Mouse (Mus musculus) embryonic facial prominence, embryonic 10.5 days (tissue): ENCODE measurements around the gene 4921504E06Rik. TPM values are rescaled to one million over a fixed set of nuclear protein-coding genes. Genes with fewer than 3 reads are reported as not detected.
A peak's percentile ranks its signal among the peaks of the same experiment; 100 is the strongest.

ENCODE experiments used
- DNase-seq: peaks from one replicate; pipeline ENCODE4 v3.0.0-alpha.2; 2017; ENCODE audit warnings: low spot score
- H3K27ac ChIP-seq: fragments of 300-500 bp; sonication (generic); replicated peaks from 2 replicates; pipeline ENCODE4 v1.5.1; 2016; ENCODE audit warnings: mild to moderate bottlenecking
- H3K27me3 ChIP-seq: fragments of 300-500 bp; sonication (generic); replicated peaks from 2 replicates; pipeline ENCODE4 v1.6.1; 2016; ENCODE audit warnings: low read depth, mild to moderate bottlenecking; ENCODE audit not compliant: poor library complexity, severe bottlenecking
- H3K36me3 ChIP-seq: fragments of 300-500 bp; sonication (generic); replicated peaks from 2 replicates; pipeline ENCODE4 v1.6.1; 2016; ENCODE audit warnings: mild to moderate bottlenecking, moderate library complexity
- H3K4me1 ChIP-seq: fragments of 300-500 bp; sonication (generic); 2 replicates; pipeline ENCODE4 v1.6.1; 2016
- H3K4me3 ChIP-seq: fragments of 300-500 bp; sonication (generic); 2 replicates; pipeline ENCODE4 v1.5.1; 2016; ENCODE audit warnings: mild to moderate bottlenecking, moderate library complexity
- H3K9me3 ChIP-seq: fragments of 300-500 bp; sonication (generic); 2 replicates; pipeline ENCODE4 v1.6.1; 2016; ENCODE audit warnings: mild to moderate bottlenecking
- WGBS: fragments of 180-500 bp; shearing (Covaris S2); methylation state at CpG from one replicate; pipeline ENCODE4 v1.1.7; 2016; 5-methylcytosine and 5-hydroxymethylcytosine counted together
- polyA plus RNA-seq: library from polyadenylated mRNA; unstranded; fragments of >200 nt; fragmentation: Nextera tagmentation; extraction: Ambion mirVana; gene quantifications from 2 replicates; pipeline ENCODE4 v1.2.1, GENCODE M21; 2016

Gene 4921504E06Rik
- polyA plus RNA-seq = not detected in 2 replicates

- peak; percentile 93 for DNase-seq
- peak within 1 kb of the TSS; percentile 84 for H3K27ac ChIP-seq
- peaks cover 19% of the 10 kb centered on the region for H3K27me3 ChIP-seq
- under 1% methylated on average over 27 of the region's 27 CpGs for WGBS
- H3K4me3 ChIP-seq = peak within 1 kb of the TSS; percentile 60
- H3K9me3 ChIP-seq = no peaks in the 10 kb centered on the region
- peaks cover 15% of the 10 kb centered on the region for H3K4me1 ChIP-seq
- no peaks in the 10 kb centered on the region for H3K36me3 ChIP-seq
These were observed at the start of gene 4921504E06Rik for GRCm38 (mm10) chr2:19553821-19554592. Gene 4921504E06Rik (minus strand): TSS chr2:19553914.

DNA sequence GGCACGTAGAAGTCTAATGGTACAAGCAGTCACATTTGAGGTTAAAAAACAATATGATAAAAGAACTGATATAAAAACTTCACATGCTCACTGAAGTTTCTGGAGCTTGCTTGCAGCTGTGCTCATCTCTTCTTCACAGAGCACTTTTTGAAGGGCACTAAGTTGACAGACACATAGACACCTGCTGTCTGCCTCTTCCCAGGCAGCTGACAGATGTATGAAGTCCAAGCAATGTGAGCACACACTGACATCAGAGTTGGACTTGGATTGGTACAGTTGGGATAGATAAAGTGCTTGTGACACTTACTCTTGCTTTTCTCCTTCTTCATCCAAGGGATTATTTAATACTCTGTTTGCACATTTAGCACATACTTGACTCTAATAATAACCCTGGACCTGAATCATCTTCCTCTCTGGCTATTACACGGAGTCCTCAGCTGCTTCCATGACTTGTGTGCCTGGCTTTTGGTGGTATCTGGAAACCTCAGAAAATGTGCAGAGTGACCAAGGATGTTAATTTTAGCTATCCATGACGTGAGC, 47.7 kb upstream of the 4921504E06Rik start:
- Histone ChIP-seq H3K4me3 (no peak overlapping the region), H3K9me3 (no peaks in the 10 kb centered on the region), H3K27ac (no peak overlapping the region), H3K27me3 (no peaks in the 10 kb centered on the region), H3K36me3 (no peaks in the 10 kb centered on the region), H3K4me1 (no peaks in the 10 kb centered on the region)
- 86% methylated on average over 3 of the region's 3 CpGs for WGBS
- DNase-seq = no peak

DNA sequence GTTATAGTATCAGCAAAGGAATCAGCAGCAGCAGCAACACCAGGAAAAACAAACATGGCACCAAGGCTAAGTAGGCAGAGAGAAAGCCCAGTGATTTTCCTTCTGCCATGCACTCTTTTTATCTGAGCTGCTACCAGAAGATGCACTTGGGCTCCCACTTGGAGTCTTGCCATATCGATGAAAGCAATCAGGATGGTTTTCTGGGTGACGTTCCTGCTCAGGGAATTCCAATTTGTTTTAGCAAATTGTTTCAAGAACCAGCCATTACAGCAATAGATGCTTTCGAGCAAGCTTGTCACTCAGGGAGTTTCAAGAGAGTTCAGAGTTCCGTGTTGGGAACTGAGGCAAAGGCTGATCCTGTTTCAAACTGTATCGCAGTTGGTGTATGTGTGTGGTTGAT, 47.1 kb upstream of the 4921504E06Rik start:
- Histone ChIP-seq H3K9me3 (no peaks in the 10 kb centered on the region), H3K4me1 (no peaks in the 10 kb centered on the region), H3K27me3 (no peaks in the 10 kb centered on the region), H3K4me3 (no peak overlapping the region), H3K27ac (no peak overlapping the region), H3K36me3 (no peaks in the 10 kb centered on the region)
- no peak for DNase-seq
- WGBS = 83% methylated on average over 5 of the region's 5 CpGs

DNA sequence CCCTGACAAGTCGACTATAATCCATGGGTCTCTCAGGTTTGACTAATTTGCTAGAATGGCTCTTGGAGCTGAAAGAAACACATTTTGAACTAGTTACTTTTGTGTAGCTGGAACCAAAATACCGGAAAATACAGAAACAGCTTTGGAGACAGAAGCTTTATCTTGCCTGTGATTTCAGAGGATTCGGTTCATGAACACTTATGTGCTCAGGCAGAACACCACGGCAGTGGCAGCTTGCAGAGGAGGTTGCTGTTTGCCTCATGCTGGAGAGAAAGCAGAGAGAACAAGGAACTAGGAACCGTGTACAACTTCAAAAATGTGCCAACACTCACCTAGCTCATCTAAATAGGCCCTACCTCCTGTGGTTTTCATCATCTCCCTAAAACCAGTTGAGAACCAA, 46.1 kb upstream of the 4921504E06Rik start:
- no peaks in the 10 kb centered on the region for H3K4me1 ChIP-seq
- DNase-seq = no peak
- no peak overlapping the region for H3K27ac ChIP-seq

GRCm38 (mm10) chr2:19596988-19597387, 43.3 kb upstream of the 4921504E06Rik start:
- Histone ChIP-seq H3K9me3 (no peaks in the 10 kb centered on the region), H3K4me1 (no peaks in the 10 kb centered on the region), H3K27me3 (no peaks in the 10 kb centered on the region), H3K4me3 (no peak overlapping the region), H3K36me3 (no peaks in the 10 kb centered on the region), H3K27ac (no peak overlapping the region)
- DNase-seq = no peak

More for the DNA sequence above, 46.1 kb upstream of the 4921504E06Rik start:
- Histone ChIP-seq H3K27me3 (no peaks in the 10 kb centered on the region), H3K4me3 (no peak overlapping the region), H3K36me3 (no peaks in the 10 kb centered on the region), H3K9me3 (no peaks in the 10 kb centered on the region)
- WGBS = 84% methylated on average over 5 of the region's 5 CpGs

DNA sequence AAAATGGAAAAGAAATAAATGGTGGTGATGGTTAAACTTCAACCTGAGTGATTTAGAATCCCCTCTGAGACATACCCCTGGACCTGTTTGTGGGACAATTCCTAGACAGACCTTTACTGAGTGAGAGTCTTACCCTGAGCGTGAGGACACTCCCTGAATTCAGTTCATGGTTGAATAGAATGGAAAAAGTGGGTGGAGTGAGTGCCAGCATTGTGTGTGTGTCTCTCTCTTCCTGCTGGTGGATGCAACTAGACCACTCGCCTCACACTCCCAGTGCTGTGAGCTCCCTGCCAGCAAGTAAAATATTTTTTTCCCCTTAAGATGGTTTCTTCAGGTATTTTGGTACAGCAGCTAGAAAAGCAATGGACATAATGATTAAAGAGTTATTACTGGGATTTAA, 42.7 kb upstream of the 4921504E06Rik start:
- H3K4me1 ChIP-seq = no peaks in the 10 kb centered on the region
- no peak overlapping the region for H3K27ac ChIP-seq
- 69% methylated on average over 2 of the region's 2 CpGs for WGBS
- no peak overlapping the region for H3K4me3 ChIP-seq
- H3K9me3 ChIP-seq = no peaks in the 10 kb centered on the region
- DNase-seq = no peak
- H3K27me3 ChIP-seq = no peaks in the 10 kb centered on the region
- no peaks in the 10 kb centered on the region for H3K36me3 ChIP-seq

DNA sequence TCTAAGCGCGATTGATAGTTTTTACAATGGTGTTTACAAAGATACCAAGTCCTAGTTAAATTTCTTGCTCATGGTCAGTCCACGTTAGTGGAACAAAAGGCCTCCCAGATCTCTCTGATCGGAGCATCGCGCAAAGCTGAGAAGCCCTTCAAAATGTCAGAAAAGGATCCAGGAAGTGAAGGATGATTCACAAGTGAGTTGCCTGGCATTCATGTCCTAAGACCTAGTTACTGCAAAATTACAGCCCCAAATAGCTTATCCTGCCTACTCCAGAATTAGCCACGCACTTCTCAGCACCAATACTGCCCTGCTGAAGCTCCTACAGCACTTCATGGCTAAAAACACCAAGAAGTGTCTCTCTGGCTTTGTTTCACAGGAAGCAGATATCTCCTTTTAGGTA, 41.1 kb upstream of the 4921504E06Rik start:
- no peaks in the 10 kb centered on the region for H3K36me3 ChIP-seq
- H3K9me3 ChIP-seq = no peaks in the 10 kb centered on the region
- DNase-seq = no peak
- no peak overlapping the region for H3K27ac ChIP-seq
- H3K4me3 ChIP-seq = no peak overlapping the region
- 89% methylated on average over 7 of the region's 7 CpGs for WGBS
- no peaks in the 10 kb centered on the region for H3K4me1 ChIP-seq
- H3K27me3 ChIP-seq = no peaks in the 10 kb centered on the region

DNA sequence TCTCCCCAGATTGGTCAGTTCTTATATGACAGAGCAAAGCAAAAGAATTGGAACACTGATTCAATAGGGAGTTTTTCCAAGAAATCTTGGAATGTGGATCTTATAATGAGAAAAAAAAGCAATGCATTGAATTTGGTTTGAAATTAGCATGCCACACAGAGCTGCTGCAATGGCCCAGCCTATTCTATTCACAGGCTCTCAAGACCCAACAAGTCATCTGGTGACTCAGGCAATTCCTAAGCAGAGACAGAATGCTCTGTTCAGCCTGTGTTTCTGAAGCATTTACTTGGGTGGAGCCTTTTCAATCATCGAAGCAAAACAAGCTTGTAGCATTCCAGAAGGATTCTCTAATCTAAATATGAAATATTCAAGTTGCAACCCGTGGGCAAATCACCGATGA, 26.1 kb upstream of the 4921504E06Rik start:
- Histone ChIP-seq H3K4me3 (no peak overlapping the region), H3K9me3 (no peaks in the 10 kb centered on the region), H3K27ac (no peak overlapping the region), H3K36me3 (no peaks in the 10 kb centered on the region), H3K4me1 (no peaks in the 10 kb centered on the region), H3K27me3 (no peaks in the 10 kb centered on the region)
- no peak for DNase-seq
- WGBS = 87% methylated on average over 3 of the region's 3 CpGs

DNA sequence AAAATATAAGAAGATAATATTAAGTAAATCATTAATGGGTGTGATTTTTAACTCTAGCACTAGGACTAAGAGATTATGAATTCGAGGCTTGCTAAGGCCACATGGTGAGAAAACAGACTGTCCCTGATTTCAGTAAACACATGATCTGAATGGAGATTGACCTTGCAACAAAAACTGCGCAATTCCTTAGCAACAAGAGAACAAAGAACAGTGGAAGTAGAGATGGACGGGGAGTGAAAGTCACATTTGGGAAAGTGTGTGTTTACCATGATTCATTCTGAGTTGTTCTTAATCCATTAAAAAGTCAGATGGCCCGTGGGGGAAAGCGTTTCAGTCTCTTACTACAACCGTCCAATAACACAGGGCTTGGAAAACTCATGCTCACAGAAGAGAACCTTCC, 25.5 kb upstream of the 4921504E06Rik start:
- Histone ChIP-seq H3K27ac (no peak overlapping the region), H3K27me3 (no peaks in the 10 kb centered on the region), H3K36me3 (no peaks in the 10 kb centered on the region), H3K4me1 (no peaks in the 10 kb centered on the region), H3K9me3 (no peaks in the 10 kb centered on the region), H3K4me3 (no peak overlapping the region)
- whole genome bisulfite sequencing = 65% methylated on average over 6 of the region's 6 CpGs
- DNase-seq = no peak

- DNase-seq = no peak
- Histone ChIP-seq H3K4me3 (no peak overlapping the region), H3K4me1 (no peaks in the 10 kb centered on the region), H3K36me3 (no peaks in the 10 kb centered on the region), H3K27ac (no peak overlapping the region), H3K27me3 (no peaks in the 10 kb centered on the region), H3K9me3 (no peaks in the 10 kb centered on the region)
- WGBS = 69% methylated on average over 5 of the region's 5 CpGs
These were observed 8.6 kb upstream of the 4921504E06Rik start for GRCm38 (mm10) chr2:19562114-19562829.

DNA sequence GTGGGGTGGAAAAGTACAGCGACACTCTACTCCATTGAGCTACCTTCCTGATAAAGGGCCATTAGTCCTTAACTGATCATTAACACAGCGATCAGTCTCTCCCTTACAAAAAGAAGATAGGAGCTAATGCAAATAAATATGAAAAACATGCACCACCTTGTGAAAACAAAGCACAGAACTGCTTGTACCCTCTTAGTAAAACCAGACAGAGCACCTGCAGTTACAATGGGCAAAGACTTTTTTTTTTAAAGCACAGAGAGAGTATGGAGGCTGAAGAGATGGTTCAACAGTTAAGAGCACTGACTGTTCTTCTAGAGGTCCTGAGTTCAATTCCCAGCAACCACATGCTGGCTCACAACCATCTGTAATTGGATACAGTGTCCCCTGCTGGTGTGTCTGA, 6.9 kb upstream of the 4921504E06Rik start:
- Histone ChIP-seq H3K27me3 (no peaks in the 10 kb centered on the region), H3K4me1 (no peaks in the 10 kb centered on the region), H3K36me3 (no peaks in the 10 kb centered on the region), H3K27ac (no peak overlapping the region), H3K9me3 (no peaks in the 10 kb centered on the region), H3K4me3 (no peak overlapping the region)
- WGBS = 76% methylated on average over 2 of the region's 2 CpGs
- DNase-seq = no peak

DNA sequence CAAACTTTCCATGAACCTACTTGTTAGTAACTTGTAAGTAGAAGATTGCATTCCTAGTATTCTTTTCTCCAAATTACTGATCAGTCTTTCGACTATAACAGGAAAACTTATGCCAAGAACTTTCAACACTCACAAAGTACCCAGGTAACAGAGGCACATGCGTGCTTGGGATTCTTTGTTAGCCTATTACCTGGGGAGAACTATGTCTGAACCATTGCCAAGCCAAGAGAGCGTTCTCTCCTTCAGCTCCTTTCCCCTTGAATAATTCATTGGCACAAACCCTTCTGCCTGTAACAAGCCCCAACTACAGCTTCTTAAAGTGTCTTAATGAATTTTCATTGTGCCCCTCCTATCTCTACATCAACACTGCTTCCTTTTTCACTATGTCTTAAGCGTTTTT, 6.4 kb upstream of the 4921504E06Rik start:
- Histone ChIP-seq H3K36me3 (no peaks in the 10 kb centered on the region), H3K27me3 (no peaks in the 10 kb centered on the region), H3K27ac (no peak overlapping the region), H3K4me1 (no peaks in the 10 kb centered on the region), H3K4me3 (no peak overlapping the region), H3K9me3 (no peaks in the 10 kb centered on the region)
- WGBS = 72% methylated on average over 4 of the region's 4 CpGs
- no peak for DNase-seq

- WGBS = 89% methylated on average over 2 of the region's 2 CpGs
These were observed 2.3 kb downstream of the 4921504E06Rik start for GRCm38 (mm10) chr2:19551396-19551795.

More at GRCm38 (mm10) chr2:19551396-19551795, 2.3 kb downstream of the 4921504E06Rik start:
- no peak for DNase-seq
- H3K27ac ChIP-seq = no peak overlapping the region
- H3K36me3 ChIP-seq = no peaks in the 10 kb centered on the region
- H3K9me3 ChIP-seq = no peaks in the 10 kb centered on the region
- H3K4me1 ChIP-seq = peaks cover 15% of the 10 kb centered on the region
- H3K4me3 ChIP-seq = no peak overlapping the region
- H3K27me3 ChIP-seq = peaks cover 19% of the 10 kb centered on the region
